Mouse (Mus musculus) E14TG2a.4 (cell line): ENCODE measurements at regions not wholly inside any gene's neighbourhood (a gene's known extent, or its start where the extent isn't known, plus 50 kb on each side); places are given as distances from the start of the nearest gene placed in this dataset.

ENCODE experiments used
- H3K27me3 ChIP-seq: 2 replicates; pipeline ENCODE4 v1.6.1; 2014; ENCODE audit warnings: low read length, control low read depth; ENCODE audit not compliant: insufficient read depth
- H3K36me3 ChIP-seq: 2 replicates; pipeline ENCODE4 v1.6.1; 2014; ENCODE audit warnings: low read length, control low read depth; ENCODE audit not compliant: insufficient read depth
- H3K4me1 ChIP-seq: replicated peaks from 2 replicates; pipeline ENCODE4 v1.6.1; 2014; ENCODE audit warnings: low read depth, low read length, control low read depth
- H3K4me3 ChIP-seq: replicated peaks from 2 replicates; pipeline ENCODE4 v1.5.1; 2014; ENCODE audit warnings: mild to moderate bottlenecking, low read length
- H3K9me3 ChIP-seq: 2 replicates; pipeline ENCODE4 v1.6.1; 2014; ENCODE audit warnings: low read length, control low read depth
- CTCF ChIP-seq: conservative IDR thresholded peaks from 2 replicates; pipeline ENCODE4 v1.5.1; 2014; ENCODE audit warnings: low read length
- NANOG ChIP-seq: IDR thresholded peaks from 2 replicates; pipeline ENCODE4 v1.6.1; 2014; ENCODE audit warnings: borderline replicate concordance, low read length, mixed read lengths
- POU5F1 ChIP-seq: IDR thresholded peaks from 2 replicates; pipeline ENCODE4 v1.6.1; 2014; ENCODE audit warnings: low read length, borderline replicate concordance

DNA sequence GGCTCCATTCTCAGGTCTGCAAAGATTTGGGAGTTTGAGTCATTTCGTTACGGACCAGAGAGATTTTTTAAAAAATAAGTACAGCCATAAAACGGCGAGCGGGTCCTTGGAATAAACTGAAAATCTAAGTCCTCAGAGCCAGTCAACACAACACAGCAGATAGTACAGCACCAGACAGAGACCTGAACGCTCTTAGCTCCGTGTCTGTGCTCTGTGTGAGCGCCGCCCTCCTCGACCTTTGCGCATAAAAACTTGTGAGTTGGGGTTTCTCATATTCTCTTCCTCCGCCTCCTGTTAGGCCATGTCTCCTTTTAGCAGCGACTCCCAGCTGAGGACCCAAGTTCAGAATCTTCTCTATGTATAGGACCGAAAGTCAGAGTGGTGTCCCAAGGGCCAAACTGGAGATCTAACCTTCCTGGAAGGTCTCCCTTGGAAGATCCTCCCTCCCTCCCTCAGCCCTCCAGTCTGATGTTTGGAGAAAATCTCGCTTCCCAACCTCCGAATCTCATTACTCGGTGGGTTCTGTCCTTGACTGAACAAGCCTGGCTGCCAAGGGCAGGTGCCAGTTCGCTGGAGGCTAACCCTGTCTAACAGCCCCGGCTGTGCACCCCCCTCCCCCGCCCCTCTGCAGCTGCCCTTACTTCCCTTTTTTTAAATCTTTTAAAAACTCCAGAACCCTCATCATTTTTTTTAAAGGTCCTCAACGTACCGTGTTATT lies 314.0 kb downstream of the Parp8 start:
- TF ChIP-seq CTCF (no peak), POU5F1 (no peak), NANOG (no peak)
- Histone ChIP-seq H3K9me3 (no peaks in the 10 kb centered on the region), H3K4me3 (peak overlapping the region; percentile 46), H3K27me3 (peaks cover 51% of the 10 kb centered on the region), H3K4me1 (peaks cover 21% of the 10 kb centered on the region), H3K36me3 (no peaks in the 10 kb centered on the region)

DNA sequence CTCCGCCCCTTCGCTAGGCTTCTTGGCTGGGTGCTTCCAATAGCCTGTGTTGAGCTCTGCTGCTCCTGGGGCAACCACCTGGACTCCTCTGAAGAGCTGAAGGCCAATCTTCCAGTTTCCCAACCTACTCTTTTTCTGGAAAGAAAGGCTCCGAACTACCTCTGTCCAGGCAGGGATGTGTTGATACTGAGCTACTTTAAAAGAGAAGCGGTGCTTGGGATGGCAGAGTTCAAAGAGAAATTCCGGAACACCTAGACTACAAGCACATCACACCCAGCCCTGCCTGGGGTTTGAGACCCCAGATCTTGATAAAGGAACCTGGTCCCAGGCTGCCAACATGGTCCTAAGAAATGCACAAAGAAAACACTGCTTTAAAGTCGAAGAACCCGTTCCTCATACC lies 315.7 kb downstream of the Parp8 start:
- TF ChIP-seq POU5F1 (no peak), CTCF (no peak), NANOG (no peak)
- Histone ChIP-seq H3K4me3 (no peak overlapping the region), H3K27me3 (peaks cover 63% of the 10 kb centered on the region), H3K36me3 (no peaks in the 10 kb centered on the region), H3K9me3 (no peaks in the 10 kb centered on the region), H3K4me1 (peaks cover 28% of the 10 kb centered on the region)

DNA sequence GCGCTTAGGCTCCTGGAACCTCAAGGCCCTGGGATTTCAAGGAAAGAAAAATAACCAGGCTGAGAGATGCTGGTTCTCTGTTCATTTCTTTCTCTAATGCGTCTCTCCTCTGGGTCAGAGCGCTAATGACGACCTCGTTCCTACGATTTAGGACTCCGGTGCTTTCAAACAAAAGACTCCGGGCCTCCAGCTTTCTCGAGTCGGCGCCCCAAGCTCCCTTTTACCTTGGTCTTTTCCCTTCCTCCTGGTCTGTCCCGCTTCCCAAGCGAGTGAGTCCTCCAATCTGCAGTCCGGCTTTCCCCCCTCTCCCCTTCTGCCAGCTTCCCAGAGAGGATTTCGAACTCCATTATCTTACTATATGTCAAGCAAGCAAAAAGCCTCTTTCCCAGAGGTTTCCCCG lies 316.5 kb downstream of the Parp8 start:
- peaks cover 59% of the 10 kb centered on the region for H3K27me3 ChIP-seq
- H3K9me3 ChIP-seq, result no peaks in the 10 kb centered on the region
- H3K4me1 ChIP-seq, result peaks cover 28% of the 10 kb centered on the region
- H3K36me3 ChIP-seq, result no peaks in the 10 kb centered on the region
- TF ChIP-seq POU5F1 (no peak), NANOG (no peak), CTCF (no peak)
- H3K4me3 ChIP-seq, result 0 out of 2 replicates have a peak overlapping the region, but pooled peaks have one; percentile 7

DNA sequence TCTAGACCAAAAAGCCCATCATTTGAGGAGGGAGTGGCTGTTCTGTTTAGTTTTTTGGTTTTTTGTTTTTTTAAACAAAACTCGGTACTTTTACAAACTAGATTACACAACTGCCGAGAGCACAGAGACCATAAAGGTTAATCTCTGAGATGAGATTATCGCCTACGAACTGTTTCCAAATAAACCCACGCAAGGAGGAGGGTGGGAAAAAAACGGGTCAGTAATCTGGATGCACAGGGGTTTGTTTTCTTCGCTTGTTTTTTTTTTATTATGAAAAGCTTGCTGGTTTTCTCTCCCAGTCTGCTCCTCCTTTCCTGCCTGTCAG lies 316.9 kb downstream of the Parp8 start:
- no peaks in the 10 kb centered on the region for H3K9me3 ChIP-seq
- H3K4me3 ChIP-seq, result no peak overlapping the region
- no peaks in the 10 kb centered on the region for H3K36me3 ChIP-seq
- TF ChIP-seq POU5F1 (no peak), CTCF (no peak), NANOG (no peak)
- H3K27me3 ChIP-seq, result peaks cover 59% of the 10 kb centered on the region
- peaks cover 28% of the 10 kb centered on the region for H3K4me1 ChIP-seq

DNA sequence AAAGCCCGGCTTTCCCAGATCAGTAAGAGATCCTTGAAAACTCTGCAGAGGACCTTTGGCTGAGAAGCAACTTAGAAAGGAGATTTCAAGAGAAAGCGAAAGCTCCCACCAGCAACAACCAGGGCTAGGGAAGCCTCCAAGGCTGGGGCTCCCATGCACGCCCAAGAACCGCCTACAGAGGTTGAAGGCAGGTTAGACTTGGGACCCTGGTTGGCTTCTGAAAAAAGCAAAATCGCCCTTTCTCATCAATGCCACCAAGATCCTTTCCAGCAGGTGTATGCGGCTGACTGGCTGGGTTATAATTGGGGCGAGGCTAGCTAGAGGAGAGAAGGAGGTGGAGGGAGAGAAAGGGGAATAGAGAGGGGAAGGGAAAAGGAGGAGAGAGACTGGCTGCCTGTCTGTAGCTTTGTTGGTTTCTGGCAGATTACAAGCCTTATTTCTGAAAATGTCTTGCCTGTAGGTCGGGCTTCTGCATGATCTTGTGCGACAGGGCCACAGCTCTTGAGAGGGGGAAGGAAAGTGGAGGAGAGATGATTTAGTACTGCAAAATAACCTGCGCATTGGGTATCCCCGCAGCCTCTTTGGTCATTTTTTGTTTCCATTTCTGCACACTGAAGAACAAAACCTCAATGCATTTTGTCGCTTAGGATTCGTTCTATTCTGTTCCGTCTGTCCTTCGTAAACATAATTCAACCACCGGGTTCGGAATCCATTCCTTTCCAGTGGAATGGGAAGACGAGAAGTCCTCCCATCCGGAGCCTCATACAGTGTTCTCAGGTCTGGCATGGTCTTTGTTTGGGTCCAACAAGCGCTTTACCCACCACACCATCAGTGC lies 317.5 kb downstream of the Parp8 start:
- H3K4me1 ChIP-seq, result peaks cover 28% of the 10 kb centered on the region
- TF ChIP-seq POU5F1 (no peak), NANOG (no peak), CTCF (no peak)
- no peak overlapping the region for H3K4me3 ChIP-seq
- H3K9me3 ChIP-seq, result no peaks in the 10 kb centered on the region
- no peaks in the 10 kb centered on the region for H3K36me3 ChIP-seq
- peaks cover 57% of the 10 kb centered on the region for H3K27me3 ChIP-seq

DNA sequence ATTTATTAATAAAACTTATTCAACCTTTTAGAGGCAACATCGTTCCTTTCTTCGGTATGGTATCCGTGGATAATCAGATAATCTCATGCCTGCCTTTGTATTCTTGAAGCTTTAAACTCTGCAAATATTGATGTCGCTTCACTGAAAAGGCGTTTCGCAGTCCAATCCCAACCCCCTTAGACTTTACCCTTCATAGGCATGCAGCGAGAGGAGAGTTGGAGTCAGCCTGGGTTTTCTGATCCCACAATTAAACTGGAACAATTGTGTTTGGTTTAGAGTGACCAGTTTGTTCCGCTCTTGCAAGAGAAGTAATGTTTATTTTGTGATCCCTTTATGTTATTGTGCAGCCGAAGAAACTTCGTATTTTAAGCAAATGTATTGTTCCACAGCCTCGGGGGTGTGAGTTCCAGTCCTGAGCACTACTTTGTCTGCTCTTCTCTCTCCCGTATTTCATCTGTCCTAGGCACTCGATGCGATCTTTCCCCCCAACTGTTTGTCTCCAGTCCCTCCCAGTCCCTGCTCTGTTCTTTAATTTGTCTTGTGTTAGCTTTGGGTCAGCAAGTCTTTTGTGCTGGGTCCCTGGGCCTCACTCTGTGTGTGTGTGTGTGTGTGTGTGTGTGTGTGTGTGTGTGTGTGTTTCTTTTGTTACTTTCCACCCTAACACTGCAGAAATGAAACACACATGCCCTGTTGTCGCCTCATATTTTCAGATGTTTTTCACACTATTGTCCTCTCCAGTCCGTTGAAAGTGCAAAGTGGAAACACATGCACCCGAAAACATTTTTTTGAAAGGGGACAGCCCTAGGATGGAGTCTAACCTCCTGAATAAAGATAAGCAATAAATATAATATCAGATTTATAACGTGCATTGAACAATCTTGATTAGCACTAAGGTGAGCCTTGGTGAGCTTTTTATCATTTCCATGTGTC lies 318.7 kb downstream of the Parp8 start:
- no peak overlapping the region for H3K4me3 ChIP-seq
- H3K4me1 ChIP-seq, result peaks cover 23% of the 10 kb centered on the region
- no peaks in the 10 kb centered on the region for H3K9me3 ChIP-seq
- TF ChIP-seq POU5F1, result no peak
- no peak for TF ChIP-seq CTCF
- no peak for TF ChIP-seq NANOG
- no peaks in the 10 kb centered on the region for H3K36me3 ChIP-seq
- peaks cover 57% of the 10 kb centered on the region for H3K27me3 ChIP-seq

DNA sequence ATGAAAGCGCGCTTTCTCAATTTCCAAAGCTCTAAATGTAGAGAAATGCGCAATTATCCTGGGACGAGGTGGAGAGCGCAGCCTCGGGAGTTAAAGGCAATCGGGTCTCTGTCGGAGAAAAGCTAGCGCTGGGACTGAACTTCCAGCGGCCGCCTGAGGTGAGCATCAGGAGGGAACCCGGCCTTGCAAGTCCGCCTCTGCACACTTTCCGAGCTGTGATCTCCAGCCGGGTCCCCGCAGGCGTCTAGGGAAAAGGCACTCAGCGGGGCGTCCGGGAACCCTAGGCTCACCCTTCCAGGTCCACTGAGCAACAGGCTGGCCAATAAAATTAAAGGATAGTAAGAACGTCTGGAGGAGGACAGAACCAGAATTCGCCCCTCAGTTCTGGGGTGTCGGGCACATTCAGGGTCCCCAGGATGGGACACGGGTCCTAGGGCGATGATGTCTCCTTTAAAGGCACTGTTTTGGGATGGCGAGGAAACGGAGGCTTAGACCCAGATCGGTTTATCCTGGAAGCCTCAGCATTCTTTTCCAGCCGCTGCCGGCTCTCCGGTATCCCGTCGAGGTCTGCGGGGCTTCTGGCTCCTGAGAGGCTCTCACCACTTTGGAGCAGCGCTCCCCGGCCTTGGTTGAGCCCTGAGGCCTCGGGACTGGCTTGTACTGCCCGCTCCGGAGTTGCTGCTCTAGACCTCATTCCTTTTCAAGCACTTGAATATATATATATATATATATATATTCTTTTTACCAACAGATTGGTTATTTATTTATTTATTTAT lies 319.5 kb downstream of the Parp8 start:
- Histone ChIP-seq H3K36me3 (no peaks in the 10 kb centered on the region), H3K4me1 (peaks cover 17% of the 10 kb centered on the region), H3K4me3 (peak overlapping the region; percentile 51), H3K9me3 (no peaks in the 10 kb centered on the region), H3K27me3 (peaks cover 49% of the 10 kb centered on the region)
- TF ChIP-seq NANOG (no peak), CTCF (no peak), POU5F1 (no peak)
